17 mouse cellular contexts compared by ENCODE assay signal in the genomic region with DNA sequence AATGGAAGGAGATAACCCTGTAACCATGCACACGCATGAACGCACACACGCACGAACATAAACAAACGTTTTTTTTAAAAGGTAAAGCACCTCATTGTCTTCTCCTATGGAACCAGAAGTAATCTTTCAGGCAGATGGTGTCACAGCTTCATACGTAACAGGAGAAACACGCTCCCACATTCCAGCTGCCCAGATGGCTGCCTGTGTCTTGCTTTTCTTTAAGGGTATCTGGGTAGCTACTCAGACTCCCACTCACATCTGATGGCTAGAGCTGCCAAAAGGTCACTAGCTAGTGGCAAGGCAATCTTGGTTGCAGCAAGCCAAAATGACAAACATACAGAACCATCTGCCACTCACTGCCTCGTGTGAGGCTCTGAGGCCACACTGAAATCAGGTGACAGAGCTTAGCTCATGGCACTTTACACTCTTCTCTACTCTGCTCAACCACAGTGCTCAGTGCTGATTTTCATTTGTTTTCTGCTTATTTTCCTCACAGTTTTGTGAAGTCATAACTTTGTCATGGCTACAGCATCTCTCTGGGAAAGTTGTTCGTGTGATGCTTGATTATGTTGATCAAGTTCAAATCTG. TPM values are rescaled to one million over a fixed set of nuclear protein-coding genes. Genes with fewer than 3 reads are reported as not detected.
A peak's percentile ranks its signal among the peaks of the same experiment; 100 is the strongest.
DNase-seq lines count a peak whose midpoint lies in the region; ATAC-seq and TF ChIP-seq lines count a peak whose summit lies in the region.
"Had no signal": no experiment of that assay in that cellular context is flagged by ENCODE, and none has a peak within 500 bp of the region (broad histone marks: within the 10 kb centered on the region; RNA-seq: fewer than 3 reads in every experiment).

No protein-coding gene starts in this region.

- no peak overlapping the region for H3K9ac ChIP-seq in hindbrain, postnatal 0 days (replicated peaks; ENCODE audit: low read length)
- no peak overlapping the region for H3K9ac ChIP-seq in hindbrain, embryonic 12.5 days
- H3K9ac ChIP-seq: embryonic facial prominence, embryonic 15.5 days; lung, embryonic 15.5 days had no signal

- TF ChIP-seq POLR2A in brain, embryonic 14.5 days (IDR thresholded peaks at IDR 0.05; ENCODE audit: borderline replicate concordance, extremely low read depth, insufficient read depth, insufficient read length, poor library complexity, severe bottlenecking), result no peak

- no peaks in the 10 kb centered on the region for H3K9me3 ChIP-seq in hindbrain, postnatal 0 days (ENCODE audit: low read length)
- no peaks in the 10 kb centered on the region for H3K9me3 ChIP-seq in hindbrain, embryonic 12.5 days (replicated peaks)
- H3K9me3 ChIP-seq in limb, embryonic 10.5 days (replicated peaks), result no peaks in the 10 kb centered on the region
- H3K9me3 ChIP-seq: embryonic facial prominence, embryonic 15.5 days; lung, embryonic 15.5 days; midbrain, embryonic 10.5 days had no signal

- no peak overlapping the region for H3K4me3 ChIP-seq in hindbrain, postnatal 0 days (ENCODE audit: low read length)
- no peak overlapping the region for H3K4me3 ChIP-seq in hindbrain, embryonic 12.5 days
- H3K4me3 ChIP-seq in limb, embryonic 10.5 days, result no peak overlapping the region
- H3K4me3 ChIP-seq: embryonic facial prominence, embryonic 15.5 days; gastrocnemius, adult 2 months; lung, embryonic 15.5 days; midbrain, embryonic 10.5 days had no signal

- H3K4me2 ChIP-seq in hindbrain, postnatal 0 days (ENCODE audit: low read depth, low read length), result no peak overlapping the region
- H3K4me2 ChIP-seq in hindbrain, embryonic 12.5 days (replicated peaks), result no peak overlapping the region
- H3K4me2 ChIP-seq: embryonic facial prominence, embryonic 15.5 days; heart, embryonic 11.5 days; lung, embryonic 15.5 days had no signal

- ATAC-seq in hindbrain, postnatal 0 days, result peak; percentile 32; the same call in 1 of the 2 replicates
- no peak for ATAC-seq in hindbrain, embryonic 12.5 days (ENCODE audit: low FRiP score)

- no peak for TF ChIP-seq CTCF in hindbrain, postnatal 0 days (IDR thresholded peaks at IDR 0.05; ENCODE audit: low read depth)
- no peak for TF ChIP-seq CTCF in brain, embryonic 14.5 days (IDR thresholded peaks at IDR 0.05; ENCODE audit: borderline replicate concordance, extremely low read depth, insufficient read depth, insufficient read length)

- H3K27me3 ChIP-seq in hindbrain, postnatal 0 days (ENCODE audit: insufficient read depth, low read length), result no peaks in the 10 kb centered on the region
- H3K27me3 ChIP-seq in hindbrain, embryonic 12.5 days, result no peaks in the 10 kb centered on the region
- H3K27me3 ChIP-seq in limb, embryonic 10.5 days (ENCODE audit: low read depth, poor library complexity, severe bottlenecking), result no peaks in the 10 kb centered on the region
- H3K27me3 ChIP-seq: CH12.LX; embryonic facial prominence, embryonic 15.5 days; lung, embryonic 15.5 days had no signal

- H3K36me3 ChIP-seq in hindbrain, postnatal 0 days (ENCODE audit: insufficient read depth, low read length), result no peaks in the 10 kb centered on the region
- H3K36me3 ChIP-seq in hindbrain, embryonic 12.5 days, result peaks cover 3% of the 10 kb centered on the region; the same call in 1 of the 2 replicates
- H3K36me3 ChIP-seq in limb, embryonic 10.5 days, result peaks cover 4% of the 10 kb centered on the region

- DNase-seq in hindbrain, postnatal 0 days (ENCODE audit: low spot score), result peak; percentile 18
- peak; percentile 88 for DNase-seq in Muller cell, postnatal 12 days (ENCODE audit: inconsistent ontology term)
- DNase-seq in brain, embryonic 14.5 days (ENCODE audit: low read depth), result peak; percentile 66
- DNase-seq in left cerebral cortex, adult 18-20 months (ENCODE audit: low spot score in 2 of 2), result peak; percentile 9 to 40
- DNase-seq in limb, embryonic 10.5 days (ENCODE audit: low spot score), result no peak
- no peak for DNase-seq in adrenal gland, postnatal 4 days (ENCODE audit: low spot score in 2 of 2)
- DNase-seq: adrenal gland, adult 8-10 months; gastrocnemius, adult 2 months; kidney, postnatal 36 days; liver had no signal

- H3K27ac ChIP-seq in hindbrain, postnatal 0 days, result no peak overlapping the region
- H3K27ac ChIP-seq in hindbrain, embryonic 12.5 days, result no peak overlapping the region
- no peak overlapping the region for H3K27ac ChIP-seq in limb, embryonic 10.5 days
- H3K27ac ChIP-seq: embryonic facial prominence, embryonic 15.5 days; gastrocnemius, adult 2 months; lung, embryonic 15.5 days; midbrain, embryonic 10.5 days had no signal

- 60% methylated on average over 9 of the region's 9 CpGs for WGBS in hindbrain, postnatal 0 days
- 62% methylated on average over 9 of the region's 9 CpGs for WGBS in hindbrain, embryonic 12.5 days
- 84% methylated on average over 9 of the region's 9 CpGs for WGBS in limb, embryonic 10.5 days

- no peaks in the 10 kb centered on the region for H3K4me1 ChIP-seq in hindbrain, postnatal 0 days (ENCODE audit: insufficient read depth, low read length)
- 0 out of 2 replicates have a peak, but pooled peaks cover 3% of the 10 kb centered on the region for H3K4me1 ChIP-seq in hindbrain, embryonic 12.5 days
- H3K4me1 ChIP-seq in limb, embryonic 10.5 days, result no peaks in the 10 kb centered on the region
- H3K4me1 ChIP-seq: embryonic facial prominence, embryonic 15.5 days; lung, embryonic 15.5 days had no signal

RNA-seq across cellular contexts. Expression of a gene that starts 19.4 kb away (rescaled TPM):
- not detected in 2 replicates for total RNA-seq in hindbrain, postnatal 0 days (2014; rRNA removed)
- polyA plus RNA-seq in hindbrain, postnatal 0 days (2015; fragmentation: Nextera tagmentation; extraction: Ambion mirVana), result 0.13 and 0.29 TPM in 2 replicates
- not detected in 2 replicates for polyA plus RNA-seq in hindbrain, embryonic 12.5 days (2016; fragmentation: Nextera tagmentation; extraction: Ambion mirVana)
- polyA plus RNA-seq in brain, embryonic 14.5 days (2012; rRNA removed), result not detected in 2 replicates
- not detected for total RNA-seq in left cerebral cortex, adult 18-20 months (2021)
- polyA plus RNA-seq in limb, embryonic 10.5 days (2016; fragmentation: Nextera tagmentation; extraction: Ambion mirVana), result 0.10 TPM in 1 of 2 replicates, not detected in the other
- under 1 TPM; 0.20 to 0.79 TPM for total RNA-seq in adrenal gland, postnatal 4 days (2021)
- total RNA-seq: adrenal gland, adult 8-10 months; CH12.LX; hematopoietic stem cell, adult 5-6 weeks had no signal
- polyA plus RNA-seq: midbrain, embryonic 10.5 days had no signal

RNA-seq across cellular contexts. Expression of a gene that starts 57.3 kb away (rescaled TPM):
- 33.0 and 35.1 TPM in 2 replicates for total RNA-seq in hindbrain, postnatal 0 days (2014; rRNA removed)
- polyA plus RNA-seq in hindbrain, postnatal 0 days (2015; fragmentation: Nextera tagmentation; extraction: Ambion mirVana), result 64.0 and 64.7 TPM in 2 replicates
- 50.6 and 54.6 TPM in 2 replicates for polyA plus RNA-seq in hindbrain, embryonic 12.5 days (2016; fragmentation: Nextera tagmentation; extraction: Ambion mirVana)
- polyA plus RNA-seq in brain, embryonic 14.5 days (2012; rRNA removed), result 31.5 and 32.1 TPM in 2 replicates
- 10 to 100 TPM; 65.7 to 70.5 TPM for total RNA-seq in left cerebral cortex, adult 18-20 months (2021)
- 27.0 and 33.1 TPM in 2 replicates for polyA plus RNA-seq in limb, embryonic 10.5 days (2016; fragmentation: Nextera tagmentation; extraction: Ambion mirVana)
- 10 to 100 TPM; 40.5 to 44.4 TPM for total RNA-seq in adrenal gland, postnatal 4 days (2021)

Comparison
In these comparisons a context has a peak if more than half of its experiments do, and no peak if none do; other contexts are left out.
1. DNase-seq: peak in hindbrain, postnatal 0 days (single experiment), Muller cell, postnatal 12 days (single experiment), brain, embryonic 14.5 days (single experiment) and left cerebral cortex, adult 18-20 months (2 of 2); none in limb, embryonic 10.5 days (single experiment) and adrenal gland, postnatal 4 days (0 of 2).